Mouse (Mus musculus) thymus, adult 18-20 months (tissue): Measurements from ENCODE around the gene Pdxk.
"Not testable (repeated sequence)": the region's sequence is repeated elsewhere in the genome, so short reads cannot be mapped to it uniquely, and the experiment has no call there.

Source experiments
- DNase-seq, 2 experiments: peaks; one replicate each; pipeline ENCODE4 v3.0.0; 2022; ENCODE audit warnings: mixed read lengths in 2 of 2

Pdxk gene

GRCm38 (mm10) chr10:78464792-78465207, at the start of gene Pdxk:
TSS of gene Pdxk (minus strand) at chr10:78464975.
- peak; percentile 96 for DNase-seq

GRCm38 (mm10) chr10:78502986-78503733, 38.4 kb upstream of the Pdxk start:
- DNase-seq: no peak

GRCm38 (mm10) chr10:78487431-78488086, 22.8 kb upstream of the Pdxk start:
- DNase-seq: peak; percentile 69 to 72

- no peak for DNase-seq
These were observed 22.1 kb upstream of the Pdxk start for GRCm38 (mm10) chr10:78486871-78487270.

DNA sequence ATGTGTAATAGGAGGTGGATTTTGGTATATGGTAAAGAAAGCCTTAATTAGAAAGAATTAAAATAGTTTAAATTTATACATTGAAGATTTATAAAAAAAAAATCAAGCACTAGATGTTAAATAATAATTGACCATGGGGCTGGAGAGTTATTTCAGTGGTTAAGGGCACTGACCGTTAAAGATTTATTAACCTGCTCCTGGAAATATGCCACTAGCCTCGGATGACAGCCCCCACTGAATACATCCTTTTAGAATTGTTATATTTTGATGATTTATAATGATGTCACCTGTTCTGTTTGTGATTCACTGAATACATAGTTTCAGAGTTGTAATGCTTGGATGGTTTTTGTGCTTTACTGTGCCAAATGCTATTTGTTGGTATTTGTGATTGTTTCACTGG, 20.6 kb upstream of the Pdxk start:
- DNase-seq: not testable (repeated sequence)

DNA sequence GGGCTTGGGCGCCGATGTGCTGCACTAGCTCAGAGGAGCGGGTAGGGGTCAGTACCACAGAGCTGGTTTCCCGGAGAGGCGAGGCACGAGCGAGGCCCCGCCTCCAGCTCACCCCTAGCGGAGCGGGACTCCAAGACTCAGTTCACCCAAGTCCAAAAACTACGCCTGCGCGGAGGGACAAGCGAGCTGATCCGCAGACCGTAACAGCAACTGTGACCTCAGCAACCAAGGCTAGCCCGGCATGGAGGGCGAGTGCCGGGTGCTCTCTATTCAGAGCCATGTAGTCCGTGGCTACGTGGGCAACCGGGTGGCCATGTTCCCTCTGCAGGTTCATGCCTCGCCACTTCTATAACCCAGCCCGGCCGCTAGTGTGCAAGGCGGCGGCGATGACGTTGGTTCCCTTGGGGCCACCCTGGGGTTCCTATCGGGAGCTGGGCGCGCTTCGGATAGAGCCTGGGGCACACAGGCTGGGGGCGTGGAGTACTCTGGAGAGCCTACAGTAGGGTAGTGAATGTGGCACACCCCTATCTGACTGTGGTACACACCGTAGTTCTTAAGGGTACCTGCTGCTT, 17.2 kb upstream of the Pdxk start:
- peak; percentile 49 to 61 for DNase-seq

- DNase-seq: no peak
These were observed 16.5 kb upstream of the Pdxk start for GRCm38 (mm10) chr10:78480954-78481927.

DNA sequence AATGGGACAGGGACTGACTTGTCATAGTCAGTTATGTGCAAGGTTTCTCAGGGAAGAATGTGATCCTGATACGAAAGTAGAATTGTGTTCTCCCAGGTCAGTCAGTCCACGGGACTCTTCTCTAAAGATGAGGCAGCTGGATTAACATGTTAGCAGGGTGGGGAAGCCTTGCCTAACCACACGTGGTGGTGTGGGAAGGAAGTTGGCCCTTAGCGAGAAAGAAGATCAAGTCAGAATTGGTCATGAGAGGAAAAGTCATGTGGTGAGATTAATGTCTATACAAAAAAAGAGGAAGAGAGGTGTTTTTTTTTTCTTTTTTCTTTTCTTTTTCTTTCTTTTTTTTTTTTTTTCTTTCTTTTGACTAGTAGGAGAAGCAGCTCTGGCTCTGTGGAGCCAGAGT, 12.0 kb upstream of the Pdxk start:
- no peak for DNase-seq

GRCm38 (mm10) chr10:78474759-78475158, 10.0 kb upstream of the Pdxk start:
- no peak for DNase-seq

- DNase-seq: no peak
These were observed 8.7 kb upstream of the Pdxk start for GRCm38 (mm10) chr10:78473434-78473833.

DNA sequence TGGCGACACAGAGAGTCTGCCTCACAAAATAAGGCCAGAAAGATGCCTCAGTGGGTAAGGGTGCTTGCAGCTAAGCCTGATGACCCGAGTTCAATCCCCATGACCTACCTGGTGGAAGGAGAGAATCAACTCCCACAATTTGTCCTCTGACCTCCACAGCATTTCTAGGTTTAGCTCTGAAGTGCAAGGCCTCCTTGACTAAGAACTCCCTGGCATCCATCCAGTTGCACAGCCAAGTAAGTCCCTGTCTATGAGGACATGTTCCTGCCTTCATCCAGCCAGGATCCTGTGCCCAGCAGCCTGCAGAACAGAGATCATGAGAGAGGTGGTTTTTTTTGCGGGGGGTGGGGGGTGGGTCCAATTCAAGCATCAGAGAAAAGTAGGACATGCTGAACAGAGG, 7.3 kb upstream of the Pdxk start:
- DNase-seq: no peak

DNA sequence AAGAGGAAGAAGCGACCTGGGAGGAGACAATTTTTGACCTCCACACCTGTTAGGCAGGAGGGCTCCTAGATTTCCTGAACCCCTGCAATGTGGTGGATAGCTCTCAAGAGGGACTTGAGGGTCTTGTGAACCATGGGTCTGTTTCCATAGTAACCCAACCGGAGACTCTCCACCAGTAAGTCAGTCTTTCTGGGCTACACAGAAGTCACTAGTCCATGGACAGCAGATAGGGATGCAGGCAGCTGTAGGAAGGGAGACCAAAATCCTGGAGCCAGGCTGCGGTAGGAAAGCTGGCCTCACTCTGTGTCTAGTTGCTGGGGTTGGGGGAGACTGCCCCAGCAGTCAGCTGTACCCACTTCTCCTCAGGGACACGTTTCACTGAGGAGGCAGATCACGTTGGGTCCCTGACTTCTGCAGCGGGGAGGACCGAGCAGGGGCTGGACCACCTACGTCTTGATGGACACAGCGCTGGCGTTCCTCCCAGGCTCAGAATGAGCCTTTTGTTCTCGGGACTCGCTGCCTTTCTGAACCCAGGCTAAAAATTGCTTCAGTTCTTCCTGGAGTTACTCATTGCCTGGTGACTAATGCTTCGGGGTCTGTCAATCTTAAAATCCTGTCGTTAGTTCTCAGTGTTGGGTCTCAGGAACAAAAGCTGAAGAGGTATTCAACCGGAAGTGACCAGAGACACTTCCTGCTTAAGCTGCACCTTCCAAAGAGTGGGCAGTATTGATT, 6.0 kb upstream of the Pdxk start:
- DNase-seq: no peak

GRCm38 (mm10) chr10:78467761-78468310, 3.1 kb upstream of the Pdxk start:
- no peak for DNase-seq

GRCm38 (mm10) chr10:78466647-78467046, 1.9 kb upstream of the Pdxk start:
- DNase-seq: no peak

DNA sequence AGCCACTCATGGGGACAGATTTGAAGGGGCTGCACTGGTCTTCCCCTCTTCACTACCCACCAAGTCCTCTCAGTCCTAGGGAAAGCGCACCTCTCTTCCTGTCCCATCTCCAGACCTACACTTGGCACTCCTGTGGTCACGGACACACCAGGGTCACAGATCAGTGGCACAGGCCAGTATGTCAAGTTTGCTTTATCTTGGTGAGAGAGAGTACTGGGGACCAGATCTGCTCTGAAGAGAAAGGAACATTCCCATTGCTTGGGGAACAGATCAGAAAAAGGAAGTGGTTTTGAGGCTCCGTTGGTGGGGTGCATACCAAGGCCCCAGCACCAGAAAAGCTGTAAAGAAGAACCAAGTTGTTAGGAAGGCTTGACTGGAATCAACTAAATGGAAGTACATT, 697 bp upstream of the Pdxk start:
- peak in 1 of 2 experiments; percentile 26 for DNase-seq

DNA sequence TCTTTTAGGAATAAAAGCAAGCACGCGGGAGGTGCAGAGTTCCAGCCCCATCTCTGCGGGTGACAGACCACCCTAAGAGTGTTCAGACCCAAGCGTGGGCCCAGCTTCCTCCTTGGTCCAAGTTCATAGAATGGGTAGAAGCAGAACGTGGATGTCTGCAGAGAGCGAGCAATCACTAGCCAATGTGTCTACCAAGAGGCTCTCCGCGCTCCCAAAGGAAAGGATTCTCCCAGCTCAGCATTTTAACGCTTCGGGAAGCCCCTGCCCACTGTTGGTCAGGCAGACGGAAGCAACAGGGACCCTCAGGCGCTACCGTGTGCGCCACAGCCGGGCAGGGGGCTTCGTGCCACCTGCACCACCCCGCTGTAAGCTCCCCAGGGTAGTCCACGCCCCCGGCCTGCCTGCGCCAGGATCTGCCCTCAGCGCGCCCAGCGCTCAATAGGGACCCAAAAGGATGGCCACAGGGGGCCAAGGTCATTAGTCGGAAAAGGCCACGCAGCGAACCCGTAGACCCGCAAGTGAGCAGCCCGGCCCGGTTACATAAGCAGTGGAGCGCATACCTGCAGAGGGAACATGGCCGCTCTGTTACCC, 479 bp downstream of the Pdxk start:
- peak in 1 of 2 experiments; percentile 40 for DNase-seq

DNA sequence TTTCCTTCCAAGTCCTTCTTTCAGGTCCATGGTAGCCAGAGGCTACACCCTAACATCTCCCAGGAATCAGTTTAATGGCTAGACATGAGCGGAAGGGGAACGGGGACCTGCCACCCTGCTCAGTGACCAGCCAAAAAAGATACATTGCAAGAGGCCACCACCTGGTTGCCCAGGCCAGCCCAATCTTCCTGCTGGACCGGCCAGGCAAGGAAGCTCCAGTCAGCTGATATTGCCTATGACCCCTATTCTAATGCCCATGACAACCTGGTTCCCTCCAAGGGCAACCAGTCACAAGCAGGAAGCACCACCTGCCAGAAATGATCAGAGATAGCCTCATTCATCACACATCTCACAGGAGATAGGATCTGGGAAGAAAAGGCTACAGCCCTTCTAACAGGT, 1.0 kb downstream of the Pdxk start:
- DNase-seq: no peak

DNA sequence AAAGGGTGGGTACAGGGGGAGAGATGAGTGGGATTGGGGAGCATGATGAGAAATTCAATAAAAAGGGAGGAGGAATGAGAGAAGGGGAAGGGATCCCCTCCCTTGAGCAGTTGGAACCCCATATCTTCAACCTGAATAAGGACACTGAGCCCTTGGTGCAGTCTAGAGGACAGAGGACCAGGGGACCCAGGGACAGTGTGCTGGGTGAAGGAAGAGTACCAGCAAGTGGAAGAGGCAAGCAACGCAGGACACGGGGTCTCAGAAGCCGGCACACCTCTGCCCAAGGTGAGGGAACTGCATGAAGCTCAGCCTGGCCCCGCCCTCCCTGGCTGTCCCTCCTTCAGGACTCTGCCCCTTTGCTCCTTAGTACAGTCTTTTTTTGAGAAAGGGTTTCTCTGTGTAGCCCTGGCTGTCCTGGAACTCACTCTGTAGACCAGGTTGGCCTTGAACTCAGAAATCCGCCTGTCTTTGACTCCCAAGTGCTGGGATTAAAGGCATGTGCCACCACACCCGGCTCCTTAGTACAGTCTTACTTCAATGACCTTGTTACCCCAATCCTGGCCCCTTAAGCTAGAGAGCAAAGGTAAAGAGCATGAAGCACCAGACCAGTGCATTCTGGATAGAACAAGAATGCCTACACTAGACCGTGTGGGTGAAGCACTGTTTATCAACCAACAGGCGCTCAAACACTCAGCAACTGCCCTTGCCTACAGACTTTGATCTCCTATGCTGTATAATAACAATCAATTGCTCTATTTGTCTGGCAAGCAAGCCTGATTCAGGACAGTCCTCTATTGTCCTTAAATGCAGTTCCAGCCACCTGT, 1.6 kb downstream of the Pdxk start:
- no peak for DNase-seq

DNA sequence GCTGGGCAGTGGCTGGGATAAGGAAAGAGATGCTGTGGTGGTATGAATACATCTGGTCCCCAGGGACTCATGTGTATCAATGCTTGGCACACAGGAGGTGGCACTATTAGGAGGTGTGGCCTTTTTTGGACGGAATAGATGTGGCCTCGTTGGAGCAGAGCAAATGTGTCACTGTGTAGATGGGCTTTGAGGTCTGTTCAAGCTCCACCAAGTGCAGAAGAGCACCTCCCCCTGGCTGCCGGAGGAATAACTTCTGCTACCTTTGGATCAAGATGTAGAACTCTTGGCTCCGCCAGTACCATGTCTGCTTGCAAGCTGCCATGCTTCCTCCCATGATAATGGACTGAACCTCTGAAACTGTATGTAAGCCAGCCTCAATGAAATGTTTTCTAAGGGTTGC, 3.0 kb downstream of the Pdxk start:
- no peak for DNase-seq

- DNase-seq: no peak
These were observed 4.3 kb downstream of the Pdxk start for GRCm38 (mm10) chr10:78460463-78460862.
